Mouse (Mus musculus) small intestine, adult 2 months (tissue): ENCODE results near the gene Sdccag8. TPM values are rescaled to one million over a fixed set of nuclear protein-coding genes. Genes with fewer than 3 reads are reported as not detected.
"Not testable (repeated sequence)": the region's sequence is repeated elsewhere in the genome, so short reads cannot be mapped to it uniquely, and the experiment has no call there.

ENCODE experiments used
- H3K27ac ChIP-seq: fragments of 200-500 bp; 2 replicates; pipeline ENCODE4 v1.5.1; 2012; ENCODE audit warnings: low read depth, low read length, control low read depth, inconsistent platforms; ENCODE audit not compliant: insufficient read depth
- H3K27me3 ChIP-seq: fragments of 200-500 bp; 2 replicates; pipeline ENCODE4 v1.6.1; 2012; ENCODE audit warnings: mild to moderate bottlenecking, moderate library complexity, low read length, inconsistent platforms; ENCODE audit not compliant: control insufficient read depth, insufficient read depth
- H3K36me3 ChIP-seq: fragments of 200-500 bp; 2 replicates; pipeline ENCODE4 v1.6.1; 2012; ENCODE audit warnings: mild to moderate bottlenecking, low read length, control low read depth, inconsistent platforms; ENCODE audit not compliant: control insufficient read depth, insufficient read depth
- H3K4me1 ChIP-seq: fragments of 200-500 bp; 2 replicates; pipeline ENCODE4 v1.6.1; 2012; ENCODE audit warnings: low read length, inconsistent platforms, mixed read lengths; ENCODE audit not compliant: control insufficient read depth, insufficient read depth, insufficient read length
- H3K4me3 ChIP-seq: fragments of 200-500 bp; 2 replicates; pipeline ENCODE4 v1.5.1; 2012; ENCODE audit warnings: low read depth, mild to moderate bottlenecking, control low read depth, inconsistent platforms, low read length, moderate library complexity
- CTCF ChIP-seq: fragments of 200-500 bp; IDR thresholded peaks from 2 replicates; pipeline ENCODE4 v1.5.1; 2012; ENCODE audit warnings: low read depth, mild to moderate bottlenecking, control low read depth, inconsistent platforms, low read length, moderate library complexity, mixed read lengths; ENCODE audit not compliant: insufficient replicate concordance, insufficient read length; ENCODE audit errors: extremely low read depth
- POLR2A ChIP-seq: fragments of 200-500 bp; IDR thresholded peaks from 2 replicates; pipeline ENCODE4 v1.6.1; 2012; ENCODE audit warnings: low read depth, mild to moderate bottlenecking, control low read depth, inconsistent platforms, low read length, moderate library complexity
- WGBS: fragments of 180-500 bp; shearing (Covaris S2); methylation state at CpG from one replicate; pipeline ENCODE4 v1.1.7; 2018; 5-methylcytosine and 5-hydroxymethylcytosine counted together
- polyA plus RNA-seq: library from polyadenylated mRNA; depleted of rRNA; stranded (reverse); fragments of >200 nt; gene quantifications from 2 replicates; pipeline ENCODE4 v1.2.3, GENCODE M21; 2012

The Sdccag8 gene
- polyA plus RNA-seq, 1 experiment: 5.1 TPM

- Histone ChIP-seq H3K4me1 (peaks cover 5% of the 10 kb centered on the region), H3K4me3 (no peak overlapping the region), H3K27me3 (no peaks in the 10 kb centered on the region), H3K27ac (no peak overlapping the region), H3K36me3 (peaks cover 6% of the 10 kb centered on the region; the same call in 1 of the 2 replicates)
- 78% methylated on average over 6 of the region's 6 CpGs for WGBS
- TF ChIP-seq CTCF (no peak), POLR2A (no peak)
These were observed 20.4 kb downstream of the Sdccag8 start for GRCm38 (mm10) chr1:176834880-176835279.

- peaks cover 6% of the 10 kb centered on the region; the same call in 1 of the 2 replicates for H3K36me3 ChIP-seq
- peak overlapping the region; percentile 56 for H3K4me3 ChIP-seq
- TF ChIP-seq CTCF: no peak
- TF ChIP-seq POLR2A: no peak
- 15% methylated on average over 41 of the region's 41 CpGs for WGBS
- H3K4me1 ChIP-seq: peaks cover 5% of the 10 kb centered on the region
- no peak overlapping the region for H3K27ac ChIP-seq
- H3K27me3 ChIP-seq: no peaks in the 10 kb centered on the region
These were observed 21.2 kb downstream of the Sdccag8 start for GRCm38 (mm10) chr1:176835501-176836294.

GRCm38 (mm10) chr1:176836562-176836961 is 22.1 kb downstream of the Sdccag8 start:
- H3K27me3 ChIP-seq, H3K4me3 ChIP-seq, H3K4me1 ChIP-seq, H3K27ac ChIP-seq, H3K36me3 ChIP-seq: not testable (repeated sequence)
- 74% methylated on average over 7 of the region's 7 CpGs for WGBS

- TF ChIP-seq CTCF: no peak
- no peak for TF ChIP-seq POLR2A
- H3K36me3 ChIP-seq: peaks cover 9% of the 10 kb centered on the region
- no peak overlapping the region for H3K4me3 ChIP-seq
- no peak overlapping the region for H3K27ac ChIP-seq
- no peaks in the 10 kb centered on the region for H3K27me3 ChIP-seq
- H3K4me1 ChIP-seq: no peaks in the 10 kb centered on the region
- WGBS: 83% methylated on average over 17 of the region's 17 CpGs
These were observed 30.9 kb downstream of the Sdccag8 start for GRCm38 (mm10) chr1:176845082-176845977.

GRCm38 (mm10) chr1:176847118-176847859 is 32.8 kb downstream of the Sdccag8 start:
- Histone ChIP-seq H3K27me3 (no peaks in the 10 kb centered on the region), H3K27ac (no peak overlapping the region), H3K4me1 (no peaks in the 10 kb centered on the region), H3K36me3 (peaks cover 6% of the 10 kb centered on the region), H3K4me3 (no peak overlapping the region)
- WGBS: 82% methylated on average over 10 of the region's 10 CpGs
- TF ChIP-seq CTCF (no peak), POLR2A (no peak)

GRCm38 (mm10) chr1:176848613-176849290 is 34.3 kb downstream of the Sdccag8 start:
- WGBS: 83% methylated on average over 11 of the region's 11 CpGs
- Histone ChIP-seq H3K27ac (no peak overlapping the region), H3K27me3 (no peaks in the 10 kb centered on the region), H3K4me3 (no peak overlapping the region), H3K36me3 (peaks cover 6% of the 10 kb centered on the region), H3K4me1 (no peaks in the 10 kb centered on the region)
- TF ChIP-seq POLR2A: no peak
- no peak for TF ChIP-seq CTCF
